ENCODE assay signal across 9 mouse cellular contexts in the genomic region with DNA sequence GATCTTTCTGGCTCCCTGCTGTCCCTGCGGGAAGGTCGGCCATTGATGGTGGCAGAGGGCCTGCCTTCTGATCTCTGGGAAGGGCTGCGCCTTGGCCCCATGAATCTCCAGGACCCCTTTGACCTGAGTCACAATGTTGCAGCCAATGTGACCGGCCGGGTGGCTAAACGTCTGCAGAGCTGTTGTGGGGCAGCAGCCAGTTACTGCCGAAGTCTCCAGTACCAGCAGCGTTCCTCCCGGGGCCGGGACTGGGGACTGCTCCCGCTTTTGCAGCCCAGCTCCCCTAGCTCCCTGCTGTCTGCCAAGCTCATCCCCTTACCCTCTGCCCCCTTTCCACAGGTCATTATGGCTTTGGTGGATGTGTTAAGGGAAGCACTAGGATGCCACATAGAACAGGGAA. TPM values are rescaled to one million over a fixed set of nuclear protein-coding genes. Genes with fewer than 3 reads are reported as not detected.
DNase-seq lines count a peak whose midpoint lies in the region; ATAC-seq and TF ChIP-seq lines count a peak whose summit lies in the region.
"Had no signal": no experiment of that assay in that cellular context is flagged by ENCODE, and none has a peak within 500 bp of the region (broad histone marks: within the 10 kb centered on the region; RNA-seq: fewer than 3 reads in every experiment).

No protein-coding gene starts in this region.

- no peak overlapping the region; the same call in 1 of the 2 replicates for H3K27ac ChIP-seq in kidney, embryonic 16.5 days (ENCODE audit: low read length)
- no peak overlapping the region for H3K27ac ChIP-seq in kidney, adult 2 months (ENCODE audit: insufficient read depth, low read depth, low read length)
- H3K27ac ChIP-seq in testis, adult 2 months (ENCODE audit: control insufficient read depth, insufficient read depth, low read depth, low read length): peak overlapping the region; percentile 98
- H3K27ac ChIP-seq in stomach, embryonic 16.5 days (ENCODE audit: low read length): no peak overlapping the region

- peak overlapping the region; percentile 84 for H3K9ac ChIP-seq in kidney, embryonic 16.5 days (replicated peaks; ENCODE audit: low read length)
- H3K9ac ChIP-seq in stomach, embryonic 16.5 days (ENCODE audit: low read length): peak overlapping the region; percentile 74

- peak; percentile 67 for DNase-seq in cerebellum, adult 9-11 months
- no peak for DNase-seq in cerebellum, adult 18-20 months
- DNase-seq in kidney, adult 2 months: no peak
- no peak for DNase-seq in testis, postnatal 10 days (ENCODE audit: low spot score)

- no peak for TF ChIP-seq POLR2A in kidney, adult 2 months (IDR thresholded peaks at IDR 0.05; ENCODE audit: low read depth, low read length)
- TF ChIP-seq POLR2A in testis, adult 2 months (IDR thresholded peaks at IDR 0.05; ENCODE audit: control insufficient read depth, low read depth, low read length): no peak

- no peak overlapping the region for H3K4me2 ChIP-seq in kidney, embryonic 16.5 days (replicated peaks; ENCODE audit: low read depth, low read length)
- no peak overlapping the region; the same call in 1 of the 2 replicates for H3K4me2 ChIP-seq in stomach, embryonic 16.5 days (ENCODE audit: low read depth, low read length)

- no peaks in the 10 kb centered on the region for H3K27me3 ChIP-seq in kidney, embryonic 16.5 days (ENCODE audit: insufficient read depth, low read length)
- H3K27me3 ChIP-seq in kidney, adult 2 months (replicated peaks; ENCODE audit: control insufficient read depth, insufficient read depth, low read length): no peaks in the 10 kb centered on the region
- H3K27me3 ChIP-seq in testis, adult 2 months (ENCODE audit: control insufficient read depth, insufficient read depth, low read length): no peaks in the 10 kb centered on the region
- no peaks in the 10 kb centered on the region for H3K27me3 ChIP-seq in stomach, embryonic 16.5 days (ENCODE audit: control insufficient read depth, insufficient read depth, low read length)
- H3K27me3 ChIP-seq: hindbrain, embryonic 13.5 days had no signal

- H3K36me3 ChIP-seq in kidney, embryonic 16.5 days (ENCODE audit: insufficient read depth, low read length): peaks cover 65% of the 10 kb centered on the region
- peaks cover 1% of the 10 kb centered on the region; the same call in 1 of the 2 replicates for H3K36me3 ChIP-seq in kidney, adult 2 months (ENCODE audit: control insufficient read depth, insufficient read depth, low read length)
- H3K36me3 ChIP-seq in testis, adult 2 months (ENCODE audit: control insufficient read depth, insufficient read depth, low read length): peaks cover 4% of the 10 kb centered on the region; the same call in 1 of the 2 replicates
- H3K36me3 ChIP-seq in stomach, embryonic 16.5 days (ENCODE audit: control insufficient read depth, insufficient read depth, low read length): peaks cover 18% of the 10 kb centered on the region

- ATAC-seq in kidney, embryonic 16.5 days (ENCODE audit: low FRiP score, low TSS enrichment): no peak
- ATAC-seq in stomach, embryonic 16.5 days (ENCODE audit: insufficient read depth, low FRiP score): no peak
- ATAC-seq in CD4-positive, CD25-positive, alpha-beta regulatory T cell, adult 4 months: no peak

- 82% methylated on average over 11 of the region's 11 CpGs for WGBS in kidney, embryonic 16.5 days
- WGBS in kidney, adult 2 months: 74% methylated on average over 11 of the region's 11 CpGs
- 85% methylated on average over 11 of the region's 11 CpGs for WGBS in stomach, embryonic 16.5 days

- H3K9me3 ChIP-seq in kidney, embryonic 16.5 days (ENCODE audit: low read length): no peaks in the 10 kb centered on the region
- no peaks in the 10 kb centered on the region for H3K9me3 ChIP-seq in stomach, embryonic 16.5 days (replicated peaks; ENCODE audit: control insufficient read depth, low read length)
- H3K9me3 ChIP-seq: hindbrain, embryonic 13.5 days had no signal

- H3K4me3 ChIP-seq in kidney, embryonic 16.5 days (ENCODE audit: low read length): no peak overlapping the region
- H3K4me3 ChIP-seq in kidney, adult 2 months (ENCODE audit: insufficient read depth, low read depth, low read length): no peak overlapping the region
- H3K4me3 ChIP-seq in testis, adult 2 months (ENCODE audit: control insufficient read depth, low read depth, low read length): peak overlapping the region; percentile 98
- H3K4me3 ChIP-seq in stomach, embryonic 16.5 days (replicated peaks; ENCODE audit: low read length): no peak overlapping the region

- TF ChIP-seq CTCF in kidney, adult 2 months (conservative IDR thresholded peaks at IDR 0.05; ENCODE audit: insufficient read depth, insufficient read length, low read depth, low read length): no peak
- TF ChIP-seq CTCF in testis, adult 2 months (IDR thresholded peaks at IDR 0.05; ENCODE audit: control insufficient read depth, insufficient read depth, insufficient replicate concordance, low read depth, low read length): no peak

- peaks cover 23% of the 10 kb centered on the region for H3K4me1 ChIP-seq in kidney, embryonic 16.5 days (ENCODE audit: insufficient read depth, low read length)
- peaks cover 4% of the 10 kb centered on the region; the same call in 1 of the 2 replicates for H3K4me1 ChIP-seq in kidney, adult 2 months (ENCODE audit: control insufficient read depth, insufficient read depth, low read length)
- H3K4me1 ChIP-seq in testis, adult 2 months (ENCODE audit: control insufficient read depth, insufficient read depth, low read length): peaks cover 5% of the 10 kb centered on the region
- H3K4me1 ChIP-seq in stomach, embryonic 16.5 days (ENCODE audit: control insufficient read depth, insufficient read depth, low read length): peaks cover 13% of the 10 kb centered on the region

RNA-seq across cellular contexts. Expression of a gene that starts 1.8 kb away (rescaled TPM):
- polyA plus RNA-seq in kidney, embryonic 16.5 days (2015; fragmentation: Nextera tagmentation; extraction: Ambion mirVana): 436 and 455 TPM in 2 replicates
- polyA plus RNA-seq in kidney, adult 2 months (2012; rRNA removed): 203 and 236 TPM in 2 replicates
- polyA plus RNA-seq in testis, adult 2 months (2012; rRNA removed): 442 and 506 TPM in 2 replicates
- polyA plus RNA-seq in stomach, embryonic 16.5 days (2015; fragmentation: Nextera tagmentation; extraction: Ambion mirVana): 401 and 441 TPM in 2 replicates
- 100 to 1,000 TPM; 667 to 787 TPM for polyA plus RNA-seq in CD4-positive, CD25-positive, alpha-beta regulatory T cell, adult 4 months (2017; shearing (Covaris generic))

RNA-seq across cellular contexts. Expression of a gene that starts 11.4 kb away (rescaled TPM):
- 36.0 and 38.3 TPM in 2 replicates for polyA plus RNA-seq in kidney, embryonic 16.5 days (2015; fragmentation: Nextera tagmentation; extraction: Ambion mirVana)
- polyA plus RNA-seq in kidney, adult 2 months (2012; rRNA removed): 14.1 and 14.3 TPM in 2 replicates
- 38.2 and 38.6 TPM in 2 replicates for polyA plus RNA-seq in testis, adult 2 months (2012; rRNA removed)
- 30.0 and 34.9 TPM in 2 replicates for polyA plus RNA-seq in stomach, embryonic 16.5 days (2015; fragmentation: Nextera tagmentation; extraction: Ambion mirVana)
- 10 to 100 TPM; 30.3 to 67.9 TPM for polyA plus RNA-seq in CD4-positive, CD25-positive, alpha-beta regulatory T cell, adult 4 months (2017; shearing (Covaris generic))

RNA-seq across cellular contexts. Expression of a gene that starts 23.4 kb away (rescaled TPM):
- 179 and 180 TPM in 2 replicates for polyA plus RNA-seq in kidney, embryonic 16.5 days (2015; fragmentation: Nextera tagmentation; extraction: Ambion mirVana)
- polyA plus RNA-seq in kidney, adult 2 months (2012; rRNA removed): 16.9 and 19.8 TPM in 2 replicates
- polyA plus RNA-seq in testis, adult 2 months (2012; rRNA removed): 14.0 and 14.5 TPM in 2 replicates
- polyA plus RNA-seq in stomach, embryonic 16.5 days (2015; fragmentation: Nextera tagmentation; extraction: Ambion mirVana): 142 and 149 TPM in 2 replicates
- polyA plus RNA-seq in CD4-positive, CD25-positive, alpha-beta regulatory T cell, adult 4 months (2017; shearing (Covaris generic)): 100 to 1,000 TPM in 1 of 2 experiments, 10 to 100 TPM in 1; 81.7 to 126 TPM

RNA-seq across cellular contexts. Expression of a gene that starts 24.0 kb away (rescaled TPM):
- polyA plus RNA-seq in kidney, embryonic 16.5 days (2015; fragmentation: Nextera tagmentation; extraction: Ambion mirVana): 14.0 and 14.4 TPM in 2 replicates
- 11.9 TPM in 2 replicates for polyA plus RNA-seq in kidney, adult 2 months (2012; rRNA removed)
- 1.6 and 2.3 TPM in 2 replicates for polyA plus RNA-seq in testis, adult 2 months (2012; rRNA removed)
- 46.4 and 48.3 TPM in 2 replicates for polyA plus RNA-seq in stomach, embryonic 16.5 days (2015; fragmentation: Nextera tagmentation; extraction: Ambion mirVana)
- 10 to 100 TPM; 45.2 to 48.9 TPM for polyA plus RNA-seq in CD4-positive, CD25-positive, alpha-beta regulatory T cell, adult 4 months (2017; shearing (Covaris generic))

RNA-seq across cellular contexts. Expression of a gene that starts 35.7 kb away (rescaled TPM):
- polyA plus RNA-seq in kidney, embryonic 16.5 days (2015; fragmentation: Nextera tagmentation; extraction: Ambion mirVana): 33.2 and 34.1 TPM in 2 replicates
- 35.1 and 35.7 TPM in 2 replicates for polyA plus RNA-seq in kidney, adult 2 months (2012; rRNA removed)
- 4.9 and 5.7 TPM in 2 replicates for polyA plus RNA-seq in testis, adult 2 months (2012; rRNA removed)
- polyA plus RNA-seq in stomach, embryonic 16.5 days (2015; fragmentation: Nextera tagmentation; extraction: Ambion mirVana): 28.5 and 30.5 TPM in 2 replicates
- polyA plus RNA-seq in CD4-positive, CD25-positive, alpha-beta regulatory T cell, adult 4 months (2017; shearing (Covaris generic)): 10 to 100 TPM; 18.7 to 24.9 TPM
